Mouse (Mus musculus) forebrain, embryonic 14.5 days (tissue): ENCODE measurements around the gene Chrm1. TPM values are rescaled to one million over a fixed set of nuclear protein-coding genes. Genes with fewer than 3 reads are reported as not detected.

ENCODE experiments used
- ATAC-seq: fragments of 200-750 bp; cut with Nextera tagmentation; 2 replicates; pipeline ENCODE4 v1.8.0; 2017; ENCODE audit warnings: mild to moderate bottlenecking, moderate library complexity
- DNase-seq: peaks from one replicate; pipeline ENCODE4 v3.0.0-alpha.2; 2015; ENCODE audit warnings: low spot score
- H3K27ac ChIP-seq: fragments of 300-500 bp; sonication (generic); 2 replicates; pipeline ENCODE4 v1.5.1; 2014; ENCODE audit warnings: low read depth, mild to moderate bottlenecking, control low read depth, low read length, moderate library complexity
- H3K27me3 ChIP-seq: fragments of 300-500 bp; sonication (generic); replicated peaks from 2 replicates; pipeline ENCODE4 v1.6.1; 2014; ENCODE audit warnings: low read length, control low read depth, mixed read lengths; ENCODE audit not compliant: control insufficient read depth, insufficient read depth
- H3K36me3 ChIP-seq: fragments of 300-500 bp; sonication (generic); 2 replicates; pipeline ENCODE4 v1.6.1; 2014; ENCODE audit warnings: low read length, control low read depth; ENCODE audit not compliant: control insufficient read depth, insufficient read depth
- H3K4me1 ChIP-seq: fragments of 300-500 bp; sonication (generic); 2 replicates; pipeline ENCODE4 v1.6.1; 2014; ENCODE audit warnings: antibody characterized with exemption, low read length, control low read depth; ENCODE audit not compliant: control insufficient read depth, insufficient read depth
- H3K4me2 ChIP-seq: fragments of 300-500 bp; sonication (generic); 2 replicates; pipeline ENCODE4 v1.6.1; 2014; ENCODE audit warnings: mild to moderate bottlenecking, control low read depth, low read length
- H3K4me3 ChIP-seq: fragments of 300-500 bp; sonication (generic); 2 replicates; pipeline ENCODE4 v1.5.1; 2014; ENCODE audit warnings: low read depth, low read length, control low read depth
- H3K9ac ChIP-seq: fragments of 300-500 bp; sonication (generic); 2 replicates; pipeline ENCODE4 v1.6.1; 2014; ENCODE audit warnings: mild to moderate bottlenecking, low read length, control low read depth, moderate library complexity
- H3K9me3 ChIP-seq: fragments of 300-500 bp; sonication (generic); replicated peaks from 2 replicates; pipeline ENCODE4 v1.6.1; 2016; ENCODE audit warnings: low read length, control low read depth, mixed read lengths; ENCODE audit not compliant: control insufficient read depth
- WGBS: fragments of 180-500 bp; shearing (Covaris S2); extraction: QIAGEN DNeasy Blood & Tissue Kit; methylation state at CpG from one replicate; pipeline ENCODE4 v1.1.7; 2014; 5-methylcytosine and 5-hydroxymethylcytosine counted together
- polyA plus RNA-seq: library from polyadenylated mRNA; unstranded; fragments of >200 nt; fragmentation: Nextera tagmentation; extraction: Ambion mirVana; gene quantifications from 2 replicates; pipeline ENCODE4 v1.2.1, GENCODE M21; 2014

Chrm1 gene
- polyA plus RNA-seq, 1 experiment from 2014 or later: 1.7 TPM

DNA sequence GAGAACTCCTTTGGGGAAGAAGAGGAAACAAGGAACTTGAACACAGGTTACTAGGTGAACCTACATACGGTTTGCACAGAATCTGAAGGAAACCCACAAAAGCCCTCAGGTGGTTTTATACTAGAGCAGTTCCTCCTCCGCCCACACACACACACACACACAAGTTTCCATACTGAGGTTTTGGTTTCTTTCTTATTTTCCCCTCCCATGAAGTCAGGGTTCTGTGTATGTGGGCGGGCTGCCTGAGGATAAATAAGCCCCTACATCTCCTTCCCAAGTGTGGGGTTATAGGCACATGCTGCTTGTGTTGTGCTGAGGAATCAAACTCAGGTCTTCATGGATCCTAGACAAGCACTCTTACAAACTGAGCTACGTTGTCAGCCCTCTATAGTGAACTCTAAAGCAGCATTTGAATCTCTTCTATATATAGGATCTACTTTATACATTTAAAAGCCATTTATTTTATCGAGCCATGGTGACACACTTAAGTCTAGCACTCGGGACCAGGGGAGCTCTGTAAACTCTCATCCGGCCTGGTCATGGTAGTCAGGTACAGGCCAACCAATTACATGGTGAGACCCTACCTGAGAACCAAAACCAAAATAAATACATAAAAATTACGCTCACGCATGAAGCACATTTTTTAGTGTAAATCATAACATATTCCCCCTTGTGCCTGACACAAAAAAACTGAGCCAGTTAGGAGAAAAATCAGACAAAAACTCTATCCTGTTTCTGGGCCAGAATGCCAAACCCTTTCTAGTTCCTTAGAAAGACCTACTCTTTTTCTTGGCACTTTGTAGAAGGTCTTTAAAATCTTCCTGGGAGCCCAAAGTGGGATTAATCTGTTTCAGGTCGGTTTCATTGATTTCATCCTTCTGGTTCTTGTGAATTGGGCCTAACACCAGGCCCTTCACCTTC is 48.6 kb downstream of the Chrm1 start:
- no peaks in the 10 kb centered on the region for H3K27me3 ChIP-seq
- peaks cover 44% of the 10 kb centered on the region for H3K36me3 ChIP-seq
- WGBS: 63% methylated on average over 10 of the region's 10 CpGs
- H3K4me2 ChIP-seq: peak overlapping the region; percentile 47
- H3K4me1 ChIP-seq: peaks cover 16% of the 10 kb centered on the region
- peak overlapping the region; percentile 72 for H3K4me3 ChIP-seq
- peak overlapping the region; percentile 87 for H3K9ac ChIP-seq
- ATAC-seq (no peak), DNase-seq (no peak)
- H3K9me3 ChIP-seq: no peaks in the 10 kb centered on the region
- peak overlapping the region; percentile 86; the same call in 1 of the 2 replicates for H3K27ac ChIP-seq

DNA sequence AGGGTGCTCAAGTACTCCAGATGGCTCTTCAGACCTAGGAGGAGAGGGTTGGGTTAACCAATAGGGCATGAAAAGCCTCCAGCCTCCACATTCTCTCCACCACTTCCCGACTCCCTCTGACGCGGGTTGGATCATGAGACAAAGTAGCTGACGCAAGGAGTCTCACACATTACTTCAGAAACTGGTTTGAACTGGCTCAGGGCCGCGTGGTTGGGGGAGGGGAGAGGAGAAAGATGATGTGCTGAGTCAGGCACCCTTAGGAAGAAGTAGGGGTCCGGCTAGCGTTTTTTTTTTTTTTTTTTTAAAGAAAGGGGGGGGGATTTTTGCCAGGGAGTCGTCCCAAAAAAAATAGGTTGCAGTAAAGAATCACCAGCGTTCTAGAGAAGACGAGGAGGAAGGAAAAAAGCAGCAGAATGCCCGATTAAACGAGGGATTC is 49.3 kb downstream of the Chrm1 start:
- peak overlapping the region; percentile 86 for H3K27ac ChIP-seq
- H3K9me3 ChIP-seq: no peaks in the 10 kb centered on the region
- no peaks in the 10 kb centered on the region for H3K27me3 ChIP-seq
- ATAC-seq: peak; percentile 69
- H3K36me3 ChIP-seq: peaks cover 39% of the 10 kb centered on the region
- peak overlapping the region; percentile 72 for H3K4me3 ChIP-seq
- peak overlapping the region; percentile 47 for H3K4me2 ChIP-seq
- WGBS: under 1% methylated on average over 13 of the region's 13 CpGs
- H3K9ac ChIP-seq: peak overlapping the region; percentile 87
- H3K4me1 ChIP-seq: peaks cover 16% of the 10 kb centered on the region
- peak; percentile 86 for DNase-seq

DNA sequence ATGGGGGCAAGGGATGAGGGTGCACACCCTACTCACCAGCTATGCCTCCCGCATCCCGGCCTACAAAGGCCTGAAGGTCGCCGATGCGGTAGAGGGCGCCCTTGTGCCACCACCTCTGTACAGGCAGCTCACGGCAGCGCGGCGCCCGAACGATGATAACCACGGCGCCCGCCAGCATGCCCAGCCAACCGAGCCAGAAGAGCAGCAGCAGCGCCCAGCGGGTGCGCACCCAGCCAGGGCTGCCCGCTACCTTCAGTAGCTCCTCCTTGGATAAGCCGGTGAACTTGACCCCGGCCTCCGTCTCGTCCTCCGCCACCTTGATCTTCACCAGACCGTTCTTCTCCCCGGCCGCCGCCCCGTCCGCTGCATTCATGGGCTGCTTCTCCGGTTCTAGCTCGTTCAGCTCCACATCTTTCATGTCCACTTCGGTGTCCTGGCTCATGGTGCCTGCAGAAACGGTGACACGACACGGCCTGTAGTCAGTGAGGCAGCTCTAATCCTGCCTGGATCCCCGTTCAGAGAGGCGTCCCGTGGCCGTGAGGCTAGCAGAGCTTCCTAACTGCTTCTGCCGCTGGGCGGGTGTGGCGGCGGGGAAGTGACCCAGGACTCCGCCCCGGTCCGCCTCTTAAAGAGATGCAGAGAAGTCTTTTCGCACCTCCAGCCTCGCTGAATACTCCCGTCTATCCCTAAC is 49.9 kb downstream of the Chrm1 start:
- DNase-seq (peak; percentile 92), ATAC-seq (peak; percentile 96)
- under 1% methylated on average over 51 of the region's 51 CpGs for WGBS

DNA sequence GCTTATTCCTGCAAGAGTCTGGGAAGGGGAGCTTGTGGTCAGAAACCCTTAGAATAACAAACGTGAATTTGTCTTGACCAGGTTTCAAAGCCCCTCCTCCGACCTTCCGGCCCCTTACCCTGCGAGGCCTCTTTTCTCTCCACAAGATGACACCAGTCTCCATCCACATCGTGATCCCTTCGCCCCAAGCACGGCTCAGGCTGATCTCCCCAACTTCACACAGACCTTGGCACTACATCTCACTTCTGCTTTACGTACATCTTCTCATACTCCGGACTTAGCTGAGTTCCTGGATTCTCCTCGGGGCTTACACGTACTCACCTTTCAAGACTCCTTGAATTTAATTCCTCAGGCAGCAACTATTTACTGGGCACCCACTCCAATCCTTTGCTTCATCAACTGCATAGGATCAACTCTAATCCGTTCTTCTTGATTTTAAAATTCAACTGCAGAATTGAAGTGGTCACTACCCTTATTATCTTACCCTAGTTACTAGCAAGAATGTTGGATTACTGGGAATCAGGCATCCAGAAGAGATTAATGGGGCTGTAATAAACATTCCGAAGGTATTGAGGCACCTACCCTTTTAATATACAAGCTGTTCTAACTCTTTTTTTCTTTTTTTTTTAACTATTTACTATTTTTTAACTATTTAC is 50.5 kb downstream of the Chrm1 start:
- 8% methylated on average over 13 of the region's 13 CpGs for WGBS
- ATAC-seq: peak; percentile 8
- H3K4me2 ChIP-seq: peak overlapping the region; percentile 47
- no peaks in the 10 kb centered on the region for H3K27me3 ChIP-seq
- no peak for DNase-seq
- no peaks in the 10 kb centered on the region for H3K9me3 ChIP-seq
- H3K36me3 ChIP-seq: peaks cover 26% of the 10 kb centered on the region
- peaks cover 16% of the 10 kb centered on the region for H3K4me1 ChIP-seq
- H3K9ac ChIP-seq: peak overlapping the region; percentile 87
- H3K4me3 ChIP-seq: peak overlapping the region; percentile 72
- H3K27ac ChIP-seq: peak overlapping the region; percentile 86

More for the DNA sequence above, 49.9 kb downstream of the Chrm1 start:
- Histone ChIP-seq H3K9me3 (no peaks in the 10 kb centered on the region), H3K4me3 (peak overlapping the region; percentile 72), H3K4me2 (peak overlapping the region; percentile 47), H3K27ac (peak overlapping the region; percentile 86), H3K27me3 (no peaks in the 10 kb centered on the region), H3K9ac (peak overlapping the region; percentile 87), H3K4me1 (peaks cover 16% of the 10 kb centered on the region), H3K36me3 (peaks cover 33% of the 10 kb centered on the region)

DNA sequence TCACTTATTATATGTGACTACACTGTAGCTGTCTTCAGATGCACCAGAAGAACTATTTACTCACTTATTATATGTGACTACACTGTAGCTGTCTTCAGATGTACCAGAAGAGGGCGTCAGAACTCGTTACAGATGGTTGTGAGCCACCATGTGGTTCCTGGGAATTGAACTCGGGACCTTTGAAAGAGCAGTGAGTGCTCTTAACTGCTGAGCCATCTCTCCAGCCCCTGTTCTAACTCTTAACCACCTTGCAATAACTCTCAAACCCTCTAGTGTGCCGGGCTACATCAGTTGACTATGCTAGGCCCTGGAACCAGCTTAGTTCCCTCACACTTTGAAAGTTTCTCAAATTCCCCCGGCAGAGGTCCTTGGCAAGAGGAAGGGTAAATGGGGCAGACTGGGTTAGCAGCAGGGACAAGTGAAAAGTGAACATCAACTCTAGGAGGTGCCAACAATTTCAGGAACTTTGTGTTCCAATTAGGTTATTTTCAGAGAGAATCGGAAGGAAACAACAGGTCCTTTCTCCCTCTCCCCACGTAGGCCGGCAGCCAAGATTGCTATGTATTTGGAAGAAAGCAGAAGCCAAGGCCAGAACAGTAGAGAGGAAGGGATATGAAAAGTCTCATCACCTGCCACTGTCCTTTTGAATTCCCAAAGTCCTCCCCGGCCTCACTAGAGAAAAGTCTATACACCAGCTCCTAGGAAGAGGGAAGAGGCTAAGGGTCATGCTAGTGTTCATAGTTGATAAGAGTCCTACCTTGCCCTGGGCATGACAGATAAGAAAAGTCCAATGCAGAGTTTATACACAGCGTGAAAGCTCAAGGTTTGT is 51.3 kb downstream of the Chrm1 start:
- no peak for DNase-seq
- no peak overlapping the region for H3K4me2 ChIP-seq
- 71% methylated on average over 10 of the region's 10 CpGs for WGBS

DNA sequence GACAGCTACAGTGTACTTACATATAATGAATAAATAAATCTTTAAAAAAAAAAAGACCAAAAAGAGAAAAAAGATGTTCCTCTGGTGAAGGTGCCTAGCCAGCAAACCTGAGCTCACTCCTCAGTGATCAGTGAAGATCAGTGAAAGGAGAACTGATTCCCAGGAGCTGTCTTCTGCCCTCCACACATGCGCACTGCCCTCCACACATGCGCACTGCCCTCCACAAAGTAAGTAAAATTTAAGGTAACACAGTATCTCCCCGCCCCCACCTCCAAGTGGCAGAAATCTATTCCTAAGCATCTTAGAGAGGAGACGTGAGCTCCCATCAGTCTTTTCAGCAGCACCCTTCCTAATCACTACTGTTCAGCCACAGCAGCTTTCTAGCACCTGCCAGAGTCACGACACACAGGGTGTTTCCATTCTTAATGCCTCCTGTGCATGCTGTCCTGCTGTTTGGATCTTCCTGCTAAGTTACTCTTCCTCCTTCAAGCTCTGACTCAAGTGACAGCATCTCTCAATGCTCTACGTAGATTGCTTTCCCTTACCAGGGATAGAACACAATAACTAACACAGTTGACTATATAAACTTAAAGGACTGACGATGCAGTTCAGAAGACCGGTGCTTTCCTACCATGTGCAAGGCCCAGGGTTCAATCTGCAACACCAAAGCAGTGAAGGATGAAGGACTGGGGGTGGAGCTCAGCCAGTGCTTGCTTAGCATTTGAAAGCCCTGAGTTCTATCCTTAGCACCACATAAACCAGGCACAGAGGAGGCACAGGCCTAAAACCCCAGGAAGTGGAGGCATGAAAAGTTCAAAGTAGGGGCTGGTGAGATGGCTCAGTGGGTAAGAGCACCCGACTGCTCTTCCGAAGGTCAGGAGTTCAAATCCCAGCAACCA is 52.5 kb downstream of the Chrm1 start:
- Histone ChIP-seq H3K4me1 (peaks cover 16% of the 10 kb centered on the region), H3K4me2 (no peak overlapping the region), H3K9ac (no peak overlapping the region), H3K27me3 (no peaks in the 10 kb centered on the region), H3K9me3 (no peaks in the 10 kb centered on the region), H3K36me3 (peaks cover 7% of the 10 kb centered on the region; the same call in 1 of the 2 replicates), H3K4me3 (no peak overlapping the region), H3K27ac (no peak overlapping the region)
- no peak for DNase-seq
- WGBS: 72% methylated on average over 10 of the region's 10 CpGs
- ATAC-seq: no peak

More for the DNA sequence above, 51.3 kb downstream of the Chrm1 start:
- H3K36me3 ChIP-seq: peaks cover 19% of the 10 kb centered on the region
- no peak overlapping the region for H3K9ac ChIP-seq
- no peak overlapping the region for H3K27ac ChIP-seq
- no peak for ATAC-seq
- no peaks in the 10 kb centered on the region for H3K9me3 ChIP-seq
- peaks cover 16% of the 10 kb centered on the region for H3K4me1 ChIP-seq
- H3K27me3 ChIP-seq: no peaks in the 10 kb centered on the region
- no peak overlapping the region for H3K4me3 ChIP-seq

DNA sequence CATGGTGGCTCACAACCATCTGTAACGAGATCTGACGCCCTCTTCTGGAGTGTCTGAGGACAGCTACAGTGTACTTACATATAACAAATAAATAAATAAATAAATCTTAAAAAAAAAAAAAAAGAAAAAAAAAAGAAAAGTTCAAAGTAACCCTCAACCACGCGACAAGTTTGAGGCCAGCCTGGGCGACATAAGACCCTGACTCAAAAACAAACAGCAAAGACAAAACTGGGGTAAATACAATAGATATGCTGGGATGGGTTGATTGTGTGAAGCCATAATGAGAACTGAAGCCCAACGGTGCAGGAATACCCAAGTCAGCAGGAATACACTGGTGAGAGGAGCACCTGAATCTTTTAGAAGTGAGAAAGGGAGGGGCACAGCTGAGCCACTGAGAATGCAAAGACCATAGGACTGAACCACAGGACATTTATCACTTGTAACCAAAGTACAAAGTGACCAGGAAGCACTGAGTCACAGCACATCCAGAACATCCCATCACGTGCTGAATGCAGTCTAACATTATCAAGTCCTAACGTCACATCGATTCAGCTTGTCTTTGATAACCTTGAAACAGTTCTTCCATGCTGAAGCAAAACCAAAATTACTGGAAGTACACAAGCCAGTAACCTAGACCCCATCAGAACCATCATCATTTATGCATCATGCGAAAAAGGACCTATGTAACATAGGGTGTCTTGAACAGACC is 53.3 kb downstream of the Chrm1 start:
- no peak overlapping the region for H3K4me3 ChIP-seq
- 75% methylated on average over 8 of the region's 10 CpGs for WGBS
- H3K4me2 ChIP-seq: no peak overlapping the region
- H3K9me3 ChIP-seq: no peaks in the 10 kb centered on the region
- H3K4me1 ChIP-seq: peaks cover 13% of the 10 kb centered on the region
- H3K27ac ChIP-seq: no peak overlapping the region
- ATAC-seq (no peak), DNase-seq (no peak)
- H3K36me3 ChIP-seq: peaks cover 2% of the 10 kb centered on the region; the same call in 1 of the 2 replicates
- H3K9ac ChIP-seq: no peak overlapping the region
- H3K27me3 ChIP-seq: no peaks in the 10 kb centered on the region
